ENCODE assay signal across 13 mouse cellular contexts in the genomic region with DNA sequence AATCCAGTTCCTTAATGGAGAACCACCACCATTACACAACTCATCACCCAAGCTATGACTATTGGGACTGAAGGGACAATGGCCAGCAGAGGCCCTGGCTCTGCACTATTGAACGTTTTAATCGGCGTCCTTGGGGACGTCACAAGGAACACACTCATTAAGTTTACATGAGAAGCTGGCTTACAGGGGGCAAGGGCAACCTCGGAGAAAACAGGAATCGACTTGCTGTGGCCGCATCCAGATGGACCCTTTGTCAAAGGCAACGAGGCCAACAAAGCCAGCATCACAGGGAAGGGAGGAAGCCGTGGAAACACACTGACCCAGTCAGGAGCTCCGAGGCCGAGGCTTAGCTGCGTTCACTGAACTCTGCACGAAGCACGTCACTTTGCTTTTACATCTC.
DNase-seq lines count a peak whose midpoint lies in the region; ATAC-seq and TF ChIP-seq lines count a peak whose summit lies in the region.
"Had no signal": no experiment of that assay in that cellular context is flagged by ENCODE, and none has a peak within 500 bp of the region (broad histone marks: within the 10 kb centered on the region; RNA-seq: fewer than 3 reads in every experiment).

No protein-coding gene starts in this region.

- no peaks in the 10 kb centered on the region for H3K9me3 ChIP-seq in hindbrain, embryonic 11.5 days (ENCODE audit: control insufficient read depth, low read length)
- H3K9me3 ChIP-seq in midbrain, postnatal 0 days (ENCODE audit: low read length): no peaks in the 10 kb centered on the region
- H3K9me3 ChIP-seq: embryonic facial prominence, embryonic 13.5 days; liver, embryonic 13.5 days had no signal

- peak; percentile 88 for ATAC-seq in hindbrain, embryonic 11.5 days (ENCODE audit: low FRiP score)
- ATAC-seq in midbrain, postnatal 0 days (ENCODE audit: low FRiP score): 0 out of 2 replicates have a peak, but pooled peaks have one; percentile 24
- ATAC-seq: inflammation-experienced regulatory T-cells, adult 6 months had no signal

- H3K36me3 ChIP-seq in hindbrain, embryonic 11.5 days (ENCODE audit: control insufficient read depth, insufficient read depth, low read length): no peaks in the 10 kb centered on the region
- H3K36me3 ChIP-seq in midbrain, postnatal 0 days (ENCODE audit: insufficient read depth, low read length): no peaks in the 10 kb centered on the region
- H3K36me3 ChIP-seq: embryonic facial prominence, embryonic 13.5 days; liver, embryonic 13.5 days had no signal

- no peaks in the 10 kb centered on the region for H3K27me3 ChIP-seq in hindbrain, embryonic 11.5 days (ENCODE audit: control insufficient read depth, insufficient read depth, low read length)
- H3K27me3 ChIP-seq in midbrain, postnatal 0 days (ENCODE audit: insufficient read depth, low read length): no peaks in the 10 kb centered on the region
- H3K27me3 ChIP-seq: embryonic facial prominence, embryonic 13.5 days; liver, embryonic 13.5 days; megakaryocyte, embryonic 14.5 days had no signal

- peak overlapping the region; percentile 27 for H3K9ac ChIP-seq in hindbrain, embryonic 11.5 days (ENCODE audit: low read depth, low read length)
- H3K9ac ChIP-seq in midbrain, postnatal 0 days (replicated peaks; ENCODE audit: low read length, poor library complexity, severe bottlenecking): 0 out of 2 replicates have a peak overlapping the region, but pooled peaks have one; percentile 19
- H3K9ac ChIP-seq: embryonic facial prominence, embryonic 13.5 days; liver, embryonic 13.5 days had no signal

- peak overlapping the region; percentile 92 for H3K27ac ChIP-seq in hindbrain, embryonic 11.5 days (ENCODE audit: low read depth, low read length)
- H3K27ac ChIP-seq in midbrain, postnatal 0 days (ENCODE audit: low read depth, low read length): peak overlapping the region; percentile 59
- H3K27ac ChIP-seq: embryonic facial prominence, embryonic 13.5 days; liver, embryonic 13.5 days had no signal

- no peak for TF ChIP-seq CTCF in midbrain, postnatal 0 days (IDR thresholded peaks at IDR 0.05)

- H3K4me2 ChIP-seq in hindbrain, embryonic 11.5 days (replicated peaks; ENCODE audit: low read depth, low read length): peak overlapping the region; percentile 14; the same call in 1 of the 2 replicates
- H3K4me2 ChIP-seq in midbrain, postnatal 0 days (ENCODE audit: low read depth, low read length, poor library complexity, severe bottlenecking): peak overlapping the region; percentile 4; the same call in 1 of the 2 replicates
- H3K4me2 ChIP-seq: embryonic facial prominence, embryonic 13.5 days; liver, embryonic 13.5 days had no signal

- H3K4me3 ChIP-seq in hindbrain, embryonic 11.5 days (ENCODE audit: low read depth, low read length): no peak overlapping the region
- H3K4me3 ChIP-seq in midbrain, postnatal 0 days (ENCODE audit: low read depth, low read length): no peak overlapping the region
- H3K4me3 ChIP-seq: embryonic facial prominence, embryonic 13.5 days; liver, embryonic 13.5 days; megakaryocyte, embryonic 14.5 days had no signal

- peak; percentile 21 for DNase-seq in cerebellum, adult 9-11 months
- DNase-seq in embryo, embryonic 11 days: peak; percentile 63
- DNase-seq in hindbrain, embryonic 11.5 days (ENCODE audit: low spot score): peak; percentile 73
- peak; percentile 47 for DNase-seq in midbrain, postnatal 0 days (ENCODE audit: low spot score)
- DNase-seq in kidney, postnatal 4 days: no peak
- no peak for DNase-seq in layer of hippocampus, adult 9-10 months (ENCODE audit: low spot score)
- no peak for DNase-seq in gastrocnemius, adult 8-10 months (ENCODE audit: low spot score in 2 of 2)
- no peak for DNase-seq in spleen, adult 12 weeks (ENCODE audit: low spot score)
- DNase-seq: liver, embryonic 13.5 days; thymus, postnatal 36 days had no signal

- peaks cover 5% of the 10 kb centered on the region; the same call in 1 of the 2 replicates for H3K4me1 ChIP-seq in hindbrain, embryonic 11.5 days (replicated peaks; ENCODE audit: control insufficient read depth, insufficient read depth, low read length)
- H3K4me1 ChIP-seq in midbrain, postnatal 0 days (ENCODE audit: insufficient read depth, low read length): peaks cover 6% of the 10 kb centered on the region; the same call in 1 of the 2 replicates
- H3K4me1 ChIP-seq: liver, embryonic 13.5 days; megakaryocyte, embryonic 14.5 days had no signal

- WGBS in hindbrain, embryonic 11.5 days: 33% methylated on average over 14 of the region's 14 CpGs
- WGBS in midbrain, postnatal 0 days: 15% methylated on average over 14 of the region's 14 CpGs

Comparison
In these comparisons a context has a peak if more than half of its experiments do, and no peak if none do; other contexts are left out.
1. DNase-seq: peak in cerebellum, adult 9-11 months (single experiment), embryo, embryonic 11 days (single experiment), hindbrain, embryonic 11.5 days (single experiment) and midbrain, postnatal 0 days (single experiment); none in kidney, postnatal 4 days (0 of 2), layer of hippocampus, adult 9-10 months (single experiment), gastrocnemius, adult 8-10 months (0 of 2) and spleen, adult 12 weeks (single experiment).